Mouse (Mus musculus) thymus, adult 2 months (tissue): ENCODE data around the gene Cutc.

ENCODE experiments used
- CTCF ChIP-seq: fragments of 200-500 bp; IDR thresholded peaks from 2 replicates; pipeline ENCODE4 v1.5.1; 2012; ENCODE audit warnings: mild to moderate bottlenecking, control low read depth, low read length, moderate library complexity, borderline replicate concordance; ENCODE audit not compliant: control insufficient read depth, poor library complexity, insufficient read depth; ENCODE audit errors: extremely low read depth
- POLR2A ChIP-seq: fragments of 200-500 bp; IDR thresholded peaks from 2 replicates; pipeline ENCODE4 v1.6.1; 2012; ENCODE audit warnings: mild to moderate bottlenecking, low read length, control low read depth, moderate library complexity; ENCODE audit not compliant: control insufficient read depth, poor library complexity, insufficient read depth; ENCODE audit errors: extremely low read depth

DNA sequence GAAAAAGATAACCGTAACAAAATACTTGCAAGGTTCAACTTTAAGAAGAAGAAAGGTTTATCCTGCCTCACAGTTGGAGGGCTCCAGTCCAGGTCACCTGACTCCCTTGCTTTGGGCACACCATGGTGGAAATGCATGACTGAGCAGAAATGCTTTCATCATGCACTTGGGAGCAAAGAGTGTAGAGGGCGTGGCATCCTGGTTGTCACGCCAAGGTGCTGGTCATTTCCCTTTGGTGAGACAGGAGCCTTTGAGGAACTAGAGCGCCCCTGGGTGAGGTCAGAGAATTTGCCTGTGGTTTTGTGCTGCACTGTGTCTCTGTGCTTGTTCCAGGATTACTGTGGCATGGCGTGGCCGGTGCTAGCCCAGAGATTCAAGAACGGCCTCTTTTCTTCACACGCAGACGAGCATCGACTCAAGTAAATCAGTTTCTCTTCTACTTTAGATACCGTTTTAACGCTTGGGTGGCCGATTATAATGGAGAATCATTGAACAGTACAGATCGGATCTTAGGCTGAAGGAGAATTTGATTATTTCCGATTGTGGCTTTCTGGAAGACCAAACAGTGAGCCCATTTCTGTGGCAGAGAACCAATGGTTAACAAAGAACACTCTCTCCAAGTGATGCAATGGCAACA, 26.2 kb upstream of the Cutc start:
- TF ChIP-seq CTCF (no peak), POLR2A (no peak)
